8 mouse cellular contexts compared by ENCODE assay signal in the genomic region with DNA sequence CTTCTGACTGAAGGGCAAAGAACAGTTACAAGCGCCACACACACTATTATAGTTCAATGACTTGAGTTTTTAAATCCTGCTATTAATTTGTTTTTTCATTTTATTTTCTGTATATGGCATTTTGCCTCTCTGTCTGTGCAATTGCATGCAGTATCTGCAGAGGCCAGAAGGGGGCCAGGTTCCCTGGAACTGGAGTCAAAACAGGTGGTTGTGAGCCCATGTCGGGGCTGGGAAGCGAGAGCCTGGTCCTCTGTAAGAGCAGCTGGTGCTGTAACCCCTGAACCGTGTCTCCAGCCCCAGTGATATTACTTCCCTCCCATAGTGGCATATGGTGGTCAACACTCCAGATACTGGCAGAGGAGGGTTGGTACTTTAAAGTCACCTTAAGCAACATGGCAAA. TPM values are rescaled to one million over a fixed set of nuclear protein-coding genes. Genes with fewer than 3 reads are reported as not detected.
DNase-seq lines count a peak whose midpoint lies in the region; ATAC-seq and TF ChIP-seq lines count a peak whose summit lies in the region.

No protein-coding gene starts in this region.

- no peak overlapping the region for H3K4me3 ChIP-seq in hindbrain, embryonic 10.5 days
- no peak overlapping the region for H3K4me3 ChIP-seq in hindbrain, embryonic 13.5 days
- no peak overlapping the region for H3K4me3 ChIP-seq in bone marrow, adult 2 months (replicated peaks; ENCODE audit: control insufficient read depth, low read depth, low read length)
- no peak overlapping the region for H3K4me3 ChIP-seq in thymus, adult 2 months (ENCODE audit: control insufficient read depth, insufficient read depth, low read length)

- TF ChIP-seq CTCF in bone marrow, adult 2 months (IDR thresholded peaks at IDR 0.05; ENCODE audit: control insufficient read depth, insufficient read depth, low read length), result peak; percentile 71
- peak; percentile 62; the same call in 1 of the 2 replicates for TF ChIP-seq CTCF in thymus, adult 2 months (IDR thresholded peaks at IDR 0.05; ENCODE audit: borderline replicate concordance, control insufficient read depth, extremely low read depth, insufficient read depth, low read length, poor library complexity)

- peak; percentile 66 for DNase-seq in hindbrain, embryonic 10.5 days (ENCODE audit: low spot score)
- DNase-seq in CD8-positive naive resting alpha-beta T cell, adult 2 months (ENCODE audit: low read depth in 2 of 2, low spot score in 2 of 2), result peak; percentile 71 to 85
- DNase-seq in gastrocnemius, postnatal 10 days, result peak; percentile 79
- peak; percentile 78 to 90 for DNase-seq in kidney, postnatal 36 days
- peak; percentile 85 for DNase-seq in thymus, adult 2 months

- ATAC-seq in hindbrain, embryonic 13.5 days (ENCODE audit: low FRiP score), result no peak
- peak; percentile 55 for ATAC-seq in megakaryocyte progenitor cell, adult 5-6 weeks (replicated peaks; ENCODE audit: poor library complexity)

- 13% methylated on average over 4 of the region's 4 CpGs for WGBS in hindbrain, embryonic 10.5 days
- 18% methylated on average over 4 of the region's 4 CpGs for WGBS in hindbrain, embryonic 13.5 days
- WGBS in bone marrow, adult 2 months, result 19% methylated on average over 4 of the region's 4 CpGs
- WGBS in thymus, adult 2 months, result 24% methylated on average over 4 of the region's 4 CpGs

- no peak overlapping the region for H3K27ac ChIP-seq in hindbrain, embryonic 10.5 days
- no peak overlapping the region for H3K27ac ChIP-seq in hindbrain, embryonic 13.5 days
- H3K27ac ChIP-seq in bone marrow, adult 2 months (ENCODE audit: control insufficient read depth, insufficient read depth, low read depth, low read length, poor library complexity), result no peak overlapping the region
- no peak overlapping the region for H3K27ac ChIP-seq in thymus, adult 2 months (ENCODE audit: control insufficient read depth, insufficient read depth, low read length)

- no peaks in the 10 kb centered on the region for H3K36me3 ChIP-seq in hindbrain, embryonic 10.5 days
- no peaks in the 10 kb centered on the region for H3K36me3 ChIP-seq in hindbrain, embryonic 13.5 days
- no peaks in the 10 kb centered on the region for H3K36me3 ChIP-seq in thymus, adult 2 months (ENCODE audit: control insufficient read depth, insufficient read depth, low read length)

- peaks cover 2% of the 10 kb centered on the region; the same call in 1 of the 2 replicates for H3K4me1 ChIP-seq in hindbrain, embryonic 10.5 days (replicated peaks)
- H3K4me1 ChIP-seq in hindbrain, embryonic 13.5 days (replicated peaks), result no peaks in the 10 kb centered on the region
- H3K4me1 ChIP-seq in bone marrow, adult 2 months (ENCODE audit: control insufficient read depth, insufficient read depth, low read length), result peaks cover 12% of the 10 kb centered on the region
- peaks cover 10% of the 10 kb centered on the region for H3K4me1 ChIP-seq in thymus, adult 2 months (replicated peaks; ENCODE audit: control insufficient read depth, insufficient read depth, low read length)

- no peak for TF ChIP-seq POLR2A in bone marrow, adult 2 months (IDR thresholded peaks at IDR 0.05; ENCODE audit: borderline replicate concordance, control insufficient read depth, low read depth, low read length)
- TF ChIP-seq POLR2A in thymus, adult 2 months (IDR thresholded peaks at IDR 0.05; ENCODE audit: control insufficient read depth, extremely low read depth, insufficient read depth, low read length, poor library complexity), result no peak

- H3K9ac ChIP-seq in hindbrain, embryonic 13.5 days, result no peak overlapping the region

- H3K4me2 ChIP-seq in hindbrain, embryonic 13.5 days, result no peak overlapping the region

- peaks cover 12% of the 10 kb centered on the region for H3K27me3 ChIP-seq in hindbrain, embryonic 10.5 days (ENCODE audit: insufficient read depth, poor library complexity, severe bottlenecking)
- peaks cover 12% of the 10 kb centered on the region for H3K27me3 ChIP-seq in hindbrain, embryonic 13.5 days
- no peaks in the 10 kb centered on the region; the same call in 1 of the 2 replicates for H3K27me3 ChIP-seq in thymus, adult 2 months (ENCODE audit: control insufficient read depth, insufficient read depth, low read length)

- peaks cover 10% of the 10 kb centered on the region for H3K9me3 ChIP-seq in hindbrain, embryonic 10.5 days
- H3K9me3 ChIP-seq in hindbrain, embryonic 13.5 days, result peaks cover 4% of the 10 kb centered on the region; the same call in 1 of the 2 replicates

RNA-seq across cellular contexts. Expression of a gene that starts 5.5 kb away (rescaled TPM):
- polyA plus RNA-seq in hindbrain, embryonic 10.5 days (2016; fragmentation: Nextera tagmentation; extraction: Ambion mirVana), result 0.63 and 1.6 TPM in 2 replicates
- polyA plus RNA-seq in hindbrain, embryonic 13.5 days (2015; fragmentation: Nextera tagmentation; extraction: Ambion mirVana), result 1.2 and 1.7 TPM in 2 replicates
- polyA plus RNA-seq in bone marrow, adult 2 months (2011; ENCODE audit: insufficient read depth, insufficient read length, low replicate concordance, missing spikeins), result 5.4 and 9.4 TPM in 2 replicates
- total RNA-seq in gastrocnemius, postnatal 10 days (2021), result under 1 TPM; 0.47 to 0.77 TPM
- total RNA-seq in megakaryocyte progenitor cell, adult 5-6 weeks (2015), result 29.4 and 31.9 TPM in 2 replicates
- 28.7 and 28.9 TPM in 2 replicates for total RNA-seq in megakaryocyte progenitor cell, adult 5-6 weeks (2017)
- 9.5 and 10.6 TPM in 2 replicates for polyA plus RNA-seq in thymus, adult 2 months (2012; rRNA removed)

RNA-seq across cellular contexts. Expression of a gene that starts 18.6 kb away (rescaled TPM):
- polyA plus RNA-seq in hindbrain, embryonic 10.5 days (2016; fragmentation: Nextera tagmentation; extraction: Ambion mirVana), result 0.39 and 0.42 TPM in 2 replicates
- 0.93 and 0.95 TPM in 2 replicates for polyA plus RNA-seq in hindbrain, embryonic 13.5 days (2015; fragmentation: Nextera tagmentation; extraction: Ambion mirVana)
- 7.6 and 15.8 TPM in 2 replicates for polyA plus RNA-seq in bone marrow, adult 2 months (2011; ENCODE audit: insufficient read depth, insufficient read length, low replicate concordance, missing spikeins)
- under 1 TPM; 0.56 to 0.61 TPM for total RNA-seq in gastrocnemius, postnatal 10 days (2021)
- 8.3 and 8.9 TPM in 2 replicates for total RNA-seq in megakaryocyte progenitor cell, adult 5-6 weeks (2015)
- 6.2 and 9.5 TPM in 2 replicates for total RNA-seq in megakaryocyte progenitor cell, adult 5-6 weeks (2017)
- polyA plus RNA-seq in thymus, adult 2 months (2012; rRNA removed), result 84.3 and 87.2 TPM in 2 replicates

RNA-seq across cellular contexts. Expression of a gene that starts 22.4 kb away (rescaled TPM):
- polyA plus RNA-seq in hindbrain, embryonic 10.5 days (2016; fragmentation: Nextera tagmentation; extraction: Ambion mirVana), result 87.4 and 92.6 TPM in 2 replicates
- 56.0 and 62.1 TPM in 2 replicates for polyA plus RNA-seq in hindbrain, embryonic 13.5 days (2015; fragmentation: Nextera tagmentation; extraction: Ambion mirVana)
- polyA plus RNA-seq in bone marrow, adult 2 months (2011; ENCODE audit: insufficient read depth, insufficient read length, low replicate concordance, missing spikeins), result 30.2 and 61.0 TPM in 2 replicates
- total RNA-seq in gastrocnemius, postnatal 10 days (2021), result 10 to 100 TPM; 45.9 to 48.2 TPM
- total RNA-seq in megakaryocyte progenitor cell, adult 5-6 weeks (2015), result 81.2 and 99.2 TPM in 2 replicates
- total RNA-seq in megakaryocyte progenitor cell, adult 5-6 weeks (2017), result 85.6 and 101 TPM in 2 replicates
- 332 and 337 TPM in 2 replicates for polyA plus RNA-seq in thymus, adult 2 months (2012; rRNA removed)

RNA-seq across cellular contexts. Expression of a gene that starts 26.4 kb away (rescaled TPM):
- polyA plus RNA-seq in hindbrain, embryonic 10.5 days (2016; fragmentation: Nextera tagmentation; extraction: Ambion mirVana), result 71.2 and 76.9 TPM in 2 replicates
- polyA plus RNA-seq in hindbrain, embryonic 13.5 days (2015; fragmentation: Nextera tagmentation; extraction: Ambion mirVana), result 79.8 and 82.4 TPM in 2 replicates
- 12.3 and 23.8 TPM in 2 replicates for polyA plus RNA-seq in bone marrow, adult 2 months (2011; ENCODE audit: insufficient read depth, insufficient read length, low replicate concordance, missing spikeins)
- total RNA-seq in gastrocnemius, postnatal 10 days (2021), result 10 to 100 TPM; 40.6 to 44.8 TPM
- 5.4 and 6.0 TPM in 2 replicates for total RNA-seq in megakaryocyte progenitor cell, adult 5-6 weeks (2015)
- 7.6 and 10.2 TPM in 2 replicates for total RNA-seq in megakaryocyte progenitor cell, adult 5-6 weeks (2017)
- polyA plus RNA-seq in thymus, adult 2 months (2012; rRNA removed), result 73.1 and 81.0 TPM in 2 replicates

RNA-seq across cellular contexts. Expression of a gene that starts 36.0 kb away (rescaled TPM):
- polyA plus RNA-seq in hindbrain, embryonic 10.5 days (2016; fragmentation: Nextera tagmentation; extraction: Ambion mirVana), result 3.1 and 12.9 TPM in 2 replicates
- polyA plus RNA-seq in hindbrain, embryonic 13.5 days (2015; fragmentation: Nextera tagmentation; extraction: Ambion mirVana), result 61.3 and 69.0 TPM in 2 replicates
- polyA plus RNA-seq in bone marrow, adult 2 months (2011; ENCODE audit: insufficient read depth, insufficient read length, low replicate concordance, missing spikeins), result 0.72 TPM in 1 of 2 replicates, not detected in the other
- under 1 TPM; 0.38 to 0.99 TPM for total RNA-seq in gastrocnemius, postnatal 10 days (2021)
- 0.10 TPM in 1 of 2 replicates, not detected in the other for total RNA-seq in megakaryocyte progenitor cell, adult 5-6 weeks (2015)
- not detected in 2 replicates for total RNA-seq in megakaryocyte progenitor cell, adult 5-6 weeks (2017)
- polyA plus RNA-seq in thymus, adult 2 months (2012; rRNA removed), result 4.3 and 5.1 TPM in 2 replicates
